Mouse (Mus musculus): Measurements from ENCODE around the gene Lrrfip1.

- no peak for TF ChIP-seq CTCF (IDR thresholded peaks at IDR 0.05; ENCODE audit: low read depth, low read length)
- TF ChIP-seq EP300 (IDR thresholded peaks at IDR 0.05; ENCODE audit: insufficient read depth, low read depth, low read length) = no peak
These were observed 1.4 kb upstream of the Lrrfip1 start for GRCm38 (mm10) chr1:90997136-90997535.

All from ES-Bruce4 (cell line).